Mouse (Mus musculus): Measurements from ENCODE around the gene Timp4.
"Not testable (repeated sequence)": the region's sequence is repeated elsewhere in the genome, so short reads cannot be mapped to it uniquely, and the experiment has no call there.

The Timp4 gene

GRCm38 (mm10) chr6:115251531-115251985 lies 447 bp downstream of the Timp4 start:
- DNase-seq (ENCODE audit: low spot score in 2 of 2) = no peak

- DNase-seq (ENCODE audit: low spot score in 2 of 2) = no peak
These were observed 6.4 kb downstream of the Timp4 start for GRCm38 (mm10) chr6:115245500-115246058.

- no peak for DNase-seq (ENCODE audit: low spot score in 2 of 2)
These were observed 7.8 kb downstream of the Timp4 start for GRCm38 (mm10) chr6:115244222-115244621.

GRCm38 (mm10) chr6:115241939-115242338 lies 10.1 kb downstream of the Timp4 start:
- DNase-seq (ENCODE audit: low spot score in 2 of 2) = no peak

GRCm38 (mm10) chr6:115241131-115241699 lies 10.8 kb downstream of the Timp4 start:
- no peak for DNase-seq (ENCODE audit: low spot score in 2 of 2)

GRCm38 (mm10) chr6:115240431-115240830 lies 11.6 kb downstream of the Timp4 start:
- not testable (repeated sequence) for DNase-seq (ENCODE audit: low spot score in 2 of 2)

GRCm38 (mm10) chr6:115239335-115239734 lies 12.7 kb downstream of the Timp4 start:
- DNase-seq (ENCODE audit: low spot score in 2 of 2) = no peak

GRCm38 (mm10) chr6:115238031-115239027 lies 13.7 kb downstream of the Timp4 start:
- no peak for DNase-seq (ENCODE audit: low spot score in 2 of 2)

- DNase-seq (ENCODE audit: low spot score in 2 of 2) = no peak
These were observed 19.4 kb downstream of the Timp4 start for GRCm38 (mm10) chr6:115232562-115232961.

GRCm38 (mm10) chr6:115231836-115232235 lies 20.2 kb downstream of the Timp4 start:
- no peak for DNase-seq (ENCODE audit: low spot score in 2 of 2)

- DNase-seq (ENCODE audit: low spot score in 2 of 2) = no peak
These were observed 21.4 kb downstream of the Timp4 start for GRCm38 (mm10) chr6:115230557-115230956.

GRCm38 (mm10) chr6:115227529-115227928 lies 24.5 kb downstream of the Timp4 start:
- DNase-seq (ENCODE audit: low spot score in 2 of 2) = peak; percentile 74 to 81

GRCm38 (mm10) chr6:115227043-115227442 lies 25.0 kb downstream of the Timp4 start, which contains the start of gene Gm17482:
TSS of gene Gm17482 (plus strand) at chr6:115227343.
- no peak for DNase-seq (ENCODE audit: low spot score in 2 of 2)

- DNase-seq (ENCODE audit: low spot score in 2 of 2) = no peak
These were observed 26.5 kb downstream of the Timp4 start for GRCm38 (mm10) chr6:115225519-115225918.

GRCm38 (mm10) chr6:115221215-115221641 lies 30.8 kb downstream of the Timp4 start:
- no peak for DNase-seq (ENCODE audit: low spot score in 2 of 2)

- DNase-seq (ENCODE audit: low spot score in 2 of 2) = no peak
These were observed 38.9 kb downstream of the Timp4 start for GRCm38 (mm10) chr6:115213129-115213528.

GRCm38 (mm10) chr6:115212132-115212903 lies 39.7 kb downstream of the Timp4 start:
- no peak for DNase-seq (ENCODE audit: low spot score in 2 of 2)

- no peak for DNase-seq (ENCODE audit: low spot score in 2 of 2)
These were observed 41.2 kb downstream of the Timp4 start for GRCm38 (mm10) chr6:115210820-115211219.

- DNase-seq (ENCODE audit: low spot score in 2 of 2) = no peak
These were observed 41.8 kb downstream of the Timp4 start for GRCm38 (mm10) chr6:115210187-115210586.

- no peak for DNase-seq (ENCODE audit: low spot score in 2 of 2)
These were observed 49.0 kb downstream of the Timp4 start for GRCm38 (mm10) chr6:115203029-115203428.

GRCm38 (mm10) chr6:115200753-115201152 lies 51.3 kb downstream of the Timp4 start:
- DNase-seq (ENCODE audit: low spot score in 2 of 2) = no peak
